Mouse (Mus musculus): Measurements from ENCODE around the gene Galm. TPM values are rescaled to one million over a fixed set of nuclear protein-coding genes. Genes with fewer than 3 reads are reported as not detected.

Galm gene
- polyA plus RNA-seq, 1 experiment from 2014 or later, result 20.0 TPM

DNA sequence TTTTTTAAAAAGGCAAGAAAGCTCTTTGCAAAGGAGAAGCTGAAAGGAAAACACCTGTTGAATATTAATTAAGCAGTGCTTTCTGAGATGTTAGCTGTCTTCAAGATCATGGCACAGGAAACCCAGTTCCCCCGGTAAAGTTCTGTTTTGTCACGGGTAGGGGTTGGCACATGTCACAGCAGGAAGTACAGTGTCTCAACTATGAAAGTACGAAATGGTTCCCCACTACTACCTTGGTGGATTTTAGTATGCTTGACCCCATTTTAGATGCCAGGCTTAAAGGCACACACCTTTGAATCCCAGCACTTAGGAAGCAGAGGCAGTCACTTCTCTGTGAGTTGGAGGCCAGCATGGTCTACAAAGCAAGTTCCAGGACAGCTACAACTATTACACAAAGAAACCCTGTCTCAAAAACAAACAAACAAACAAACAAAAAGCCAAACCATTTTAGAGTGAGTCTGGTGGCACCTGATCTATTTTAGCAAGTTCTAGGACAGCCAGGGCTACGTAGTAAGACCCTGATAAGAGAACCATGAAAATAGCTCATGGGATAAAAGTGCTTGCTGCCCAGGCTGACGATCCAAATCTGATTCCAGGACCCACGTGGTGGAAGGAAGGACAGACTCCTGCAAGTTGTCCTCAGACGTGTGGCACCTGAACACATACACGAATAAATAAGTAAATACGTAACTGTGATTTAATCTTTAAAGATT is 3.6 kb downstream of the Galm start:
- Histone ChIP-seq H3K27me3 (no peaks in the 10 kb centered on the region), H3K4me1 (peaks cover 33% of the 10 kb centered on the region), H3K4me3 (no peak overlapping the region), H3K36me3 (no peaks in the 10 kb centered on the region), H3K4me2 (no peak overlapping the region), H3K27ac (no peak overlapping the region), H3K9ac (no peak overlapping the region), H3K9me3 (no peaks in the 10 kb centered on the region)
- 74% methylated on average over 9 of the region's 9 CpGs for WGBS
- no peak for ATAC-seq (ENCODE audit: insufficient number of reproducible peaks, insufficient read depth, low FRiP score, low TSS enrichment, low read depth)

DNA sequence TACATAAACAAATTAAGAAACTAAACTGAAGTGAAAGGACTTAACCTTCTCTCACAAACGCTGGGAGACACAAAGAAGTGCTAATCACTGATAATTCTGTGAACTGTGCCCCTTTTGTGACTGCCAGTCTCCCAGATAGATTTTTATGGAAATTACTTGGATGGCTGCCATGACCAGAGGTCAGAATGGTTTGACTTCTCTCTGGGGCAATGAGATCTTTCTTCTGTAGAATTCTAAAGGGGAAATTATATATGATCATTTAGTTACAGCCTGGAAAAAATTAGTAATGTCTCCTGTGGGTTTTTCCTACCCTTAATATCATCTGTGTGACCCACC is 4.1 kb downstream of the Galm start:
- no peaks in the 10 kb centered on the region for H3K36me3 ChIP-seq

DNA sequence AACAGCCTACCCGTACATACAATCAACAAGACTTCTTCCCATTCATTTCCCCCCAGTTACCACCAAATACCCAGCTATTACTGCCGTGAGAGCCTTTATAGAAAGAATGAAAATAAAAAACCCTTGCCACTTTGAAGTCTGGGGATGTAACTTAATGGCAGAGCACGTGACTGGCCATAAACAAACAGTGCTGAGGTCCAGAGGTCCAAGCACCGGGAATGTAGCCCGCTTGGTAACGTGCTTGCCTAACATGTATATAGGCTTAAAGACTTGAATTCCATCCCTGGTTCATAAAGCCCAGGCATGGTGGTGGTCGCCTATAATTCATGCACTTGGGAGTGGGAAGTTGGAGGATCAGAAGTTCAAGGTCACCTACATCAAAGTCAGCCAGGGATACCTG is 4.6 kb downstream of the Galm start:
- H3K4me1 ChIP-seq, result peaks cover 24% of the 10 kb centered on the region
- no peaks in the 10 kb centered on the region for H3K9me3 ChIP-seq
- WGBS, result 67% methylated on average over 7 of the region's 7 CpGs
- H3K4me3 ChIP-seq, result no peak overlapping the region
- H3K27me3 ChIP-seq, result no peaks in the 10 kb centered on the region
- no peaks in the 10 kb centered on the region for H3K36me3 ChIP-seq
- H3K9ac ChIP-seq, result no peak overlapping the region
- no peak overlapping the region for H3K4me2 ChIP-seq
- no peak overlapping the region for H3K27ac ChIP-seq
- no peak for ATAC-seq (ENCODE audit: insufficient number of reproducible peaks, insufficient read depth, low FRiP score, low TSS enrichment, low read depth)

More for the DNA sequence above, 4.1 kb downstream of the Galm start:
- no peak for ATAC-seq (ENCODE audit: insufficient number of reproducible peaks, insufficient read depth, low FRiP score, low TSS enrichment, low read depth)
- Histone ChIP-seq H3K4me1 (peaks cover 29% of the 10 kb centered on the region), H3K9ac (no peak overlapping the region), H3K9me3 (no peaks in the 10 kb centered on the region), H3K4me3 (no peak overlapping the region), H3K27me3 (no peaks in the 10 kb centered on the region), H3K27ac (no peak overlapping the region), H3K4me2 (no peak overlapping the region)
- WGBS, result 42% methylated on average over 1 of the region's 1 CpGs

DNA sequence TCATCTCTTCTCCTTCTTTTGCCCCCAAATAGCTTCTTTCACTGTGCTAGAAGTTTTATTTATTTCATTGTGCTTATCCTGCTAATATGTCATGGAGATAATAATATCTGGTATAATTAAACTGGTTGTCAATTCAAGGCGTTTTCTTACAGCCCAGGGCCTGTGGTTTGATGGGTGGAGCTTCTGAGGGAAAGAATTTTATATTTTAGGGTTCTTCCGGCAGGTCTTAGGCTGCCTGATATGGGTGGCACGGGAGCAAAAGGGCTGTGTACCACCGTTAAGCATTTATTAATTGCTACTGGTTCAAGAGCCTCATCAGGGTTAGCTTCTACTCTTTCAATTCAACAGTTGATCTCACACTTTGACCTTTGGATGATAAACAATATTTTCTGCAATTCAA is 5.2 kb downstream of the Galm start:
- no peak overlapping the region for H3K9ac ChIP-seq
- H3K4me2 ChIP-seq, result no peak overlapping the region
- no peaks in the 10 kb centered on the region for H3K27me3 ChIP-seq
- peaks cover 23% of the 10 kb centered on the region for H3K4me1 ChIP-seq
- no peak for ATAC-seq (ENCODE audit: insufficient number of reproducible peaks, insufficient read depth, low FRiP score, low TSS enrichment, low read depth)
- H3K9me3 ChIP-seq, result no peaks in the 10 kb centered on the region
- H3K36me3 ChIP-seq, result no peaks in the 10 kb centered on the region
- H3K4me3 ChIP-seq, result no peak overlapping the region
- H3K27ac ChIP-seq, result no peak overlapping the region
- 64% methylated on average over 4 of the region's 4 CpGs for WGBS

DNA sequence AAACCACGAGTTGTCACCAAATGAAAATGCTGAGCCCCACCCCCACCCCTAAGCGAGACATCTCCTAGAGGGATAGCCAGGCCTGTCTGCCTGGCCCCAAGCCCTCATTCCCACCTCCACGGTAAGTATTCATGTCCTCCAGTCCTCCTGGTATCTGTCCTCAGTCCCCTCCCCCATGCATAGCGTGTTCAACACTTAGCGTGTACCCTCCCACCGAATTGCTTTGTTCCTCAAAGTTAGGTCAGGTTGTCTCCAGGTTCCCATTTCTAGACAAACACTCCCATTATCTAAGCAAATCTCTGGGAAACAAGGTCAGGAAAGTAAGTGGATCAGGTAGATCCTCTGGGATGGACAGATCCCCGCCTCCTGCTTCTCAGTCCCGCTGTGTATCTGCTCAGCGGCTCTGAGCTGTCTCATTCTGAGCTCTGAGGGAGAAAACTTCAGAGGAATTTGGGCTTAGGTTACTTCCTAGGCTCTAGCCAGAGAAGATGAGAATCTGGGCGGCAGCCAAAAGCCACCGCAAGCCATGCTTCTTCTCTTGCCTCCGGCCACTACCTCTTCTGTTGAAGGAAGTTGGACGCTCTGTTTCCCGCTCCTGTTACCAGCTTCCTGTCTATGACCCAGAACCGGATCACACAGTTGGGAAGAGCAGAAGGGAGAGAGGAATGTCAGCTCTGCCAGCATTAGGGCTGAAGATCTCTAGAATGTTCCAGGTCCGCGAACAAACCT is 11.3 kb downstream of the Galm start:
- Histone ChIP-seq H3K9me3 (no peaks in the 10 kb centered on the region), H3K27ac (no peak overlapping the region), H3K27me3 (no peaks in the 10 kb centered on the region), H3K36me3 (no peaks in the 10 kb centered on the region), H3K9ac (no peak overlapping the region), H3K4me1 (peaks cover 6% of the 10 kb centered on the region; the same call in 1 of the 2 replicates), H3K4me3 (no peak overlapping the region), H3K4me2 (no peak overlapping the region)
- 71% methylated on average over 17 of the region's 17 CpGs for WGBS
- ATAC-seq (ENCODE audit: insufficient number of reproducible peaks, insufficient read depth, low FRiP score, low TSS enrichment, low read depth), result no peak

DNA sequence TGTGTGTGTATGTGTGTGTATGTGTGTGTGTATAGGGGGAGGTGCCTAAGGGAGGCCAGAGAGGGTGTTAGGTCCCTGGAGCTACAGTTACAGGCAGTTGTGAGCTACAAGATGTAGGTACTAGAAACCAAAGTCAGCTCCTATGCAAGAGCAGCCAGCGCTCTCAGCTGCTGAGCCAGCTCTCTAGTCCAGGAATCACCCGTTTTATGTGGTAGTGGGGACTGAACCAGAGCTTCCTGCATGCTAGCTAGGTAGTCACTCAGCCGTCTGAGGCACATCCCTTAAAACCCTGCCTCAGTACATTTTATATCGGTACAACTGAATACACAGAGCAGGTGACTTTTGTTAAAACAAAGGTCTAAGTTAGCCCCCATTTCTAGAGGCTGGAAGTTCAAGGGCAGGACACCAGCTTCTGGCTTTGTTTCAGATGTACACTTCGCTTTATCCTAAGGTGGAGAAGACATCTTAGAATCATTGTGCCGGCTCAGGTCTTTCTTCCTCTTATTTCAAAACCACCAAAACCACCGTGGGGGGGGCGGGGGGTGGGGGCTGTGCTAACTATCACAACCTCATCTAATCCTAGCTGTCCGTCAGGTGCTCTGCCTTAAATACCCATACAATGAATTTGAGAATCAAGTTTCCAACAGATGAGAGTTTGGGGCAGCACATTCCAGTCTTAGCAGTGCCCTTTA is 12.6 kb downstream of the Galm start:
- Histone ChIP-seq H3K4me1 (peaks cover 6% of the 10 kb centered on the region; the same call in 1 of the 2 replicates), H3K27me3 (no peaks in the 10 kb centered on the region), H3K9ac (no peak overlapping the region), H3K9me3 (no peaks in the 10 kb centered on the region), H3K4me2 (no peak overlapping the region), H3K4me3 (no peak overlapping the region), H3K27ac (no peak overlapping the region), H3K36me3 (no peaks in the 10 kb centered on the region)
- 70% methylated on average over 9 of the region's 9 CpGs for WGBS
- ATAC-seq (ENCODE audit: insufficient number of reproducible peaks, insufficient read depth, low FRiP score, low TSS enrichment, low read depth), result no peak

DNA sequence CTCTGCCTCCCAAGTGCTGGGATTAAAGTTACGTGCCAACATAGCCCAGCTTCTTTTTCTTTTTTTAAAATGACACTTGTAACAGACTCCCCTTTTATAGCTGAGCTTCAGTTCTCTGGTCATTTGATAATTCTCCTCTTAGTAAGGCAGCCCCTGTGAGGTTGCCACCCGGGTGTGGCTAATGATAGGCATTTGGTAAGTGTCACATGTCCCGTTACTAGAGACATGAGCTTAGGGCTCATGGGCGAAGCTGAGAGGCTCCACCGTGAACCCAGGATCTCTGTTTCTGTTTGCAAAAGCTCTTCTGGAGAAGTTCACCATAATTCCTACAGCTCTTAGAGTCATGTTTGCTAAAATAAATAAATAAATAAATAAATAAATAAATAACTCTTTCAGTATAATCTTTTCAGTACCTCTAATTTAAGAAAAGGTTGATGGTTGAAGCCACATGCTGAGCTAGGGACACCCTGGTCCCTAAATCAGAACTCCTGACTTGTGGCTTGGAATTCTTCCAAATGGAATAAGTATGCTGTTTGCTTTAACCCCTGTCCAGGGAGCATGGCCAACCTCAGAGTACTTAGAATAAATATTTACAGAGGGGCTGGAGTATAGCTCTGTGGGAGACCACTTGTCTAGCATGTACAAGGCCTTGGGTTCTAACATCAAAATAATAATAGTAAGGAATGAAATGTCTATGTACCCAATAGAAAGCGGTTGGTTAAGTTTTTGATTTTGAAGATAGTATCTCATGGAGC is 16.4 kb downstream of the Galm start:
- Histone ChIP-seq H3K9ac (no peak overlapping the region), H3K27ac (no peak overlapping the region), H3K36me3 (no peaks in the 10 kb centered on the region), H3K4me2 (no peak overlapping the region), H3K9me3 (no peaks in the 10 kb centered on the region), H3K4me1 (peaks cover 8% of the 10 kb centered on the region), H3K4me3 (no peak overlapping the region), H3K27me3 (no peaks in the 10 kb centered on the region)
- 84% methylated on average over 6 of the region's 6 CpGs for whole genome bisulfite sequencing
- no peak for ATAC-seq (ENCODE audit: insufficient number of reproducible peaks, insufficient read depth, low FRiP score, low TSS enrichment, low read depth)

DNA sequence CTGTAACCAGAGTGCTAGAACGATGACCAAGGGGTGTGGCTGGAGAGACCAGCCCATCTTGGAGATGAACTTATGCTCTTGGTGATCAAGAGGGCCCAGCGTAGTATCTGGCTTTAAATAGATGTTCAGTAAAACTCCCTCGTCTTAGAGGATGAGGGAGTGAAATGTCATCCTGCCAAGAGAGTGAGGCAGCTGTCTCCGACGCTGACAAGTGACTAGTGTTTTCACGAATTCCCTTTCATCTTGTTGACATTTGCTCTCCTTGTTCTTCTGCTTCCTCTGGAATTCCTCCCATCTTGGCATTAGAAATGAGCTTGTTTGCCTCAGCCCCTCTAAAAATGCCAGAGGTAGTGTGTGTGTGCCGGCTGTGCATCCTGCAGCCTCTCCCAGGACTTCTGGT is 17.9 kb downstream of the Galm start:
- H3K4me1 ChIP-seq, result peaks cover 5% of the 10 kb centered on the region
- no peaks in the 10 kb centered on the region for H3K27me3 ChIP-seq
- H3K9me3 ChIP-seq, result no peaks in the 10 kb centered on the region
- no peak overlapping the region for H3K27ac ChIP-seq
- 54% methylated on average over 7 of the region's 7 CpGs for WGBS
- H3K36me3 ChIP-seq, result no peaks in the 10 kb centered on the region
- ATAC-seq (ENCODE audit: insufficient number of reproducible peaks, insufficient read depth, low FRiP score, low TSS enrichment, low read depth), result no peak
- no peak overlapping the region for H3K9ac ChIP-seq
- no peak overlapping the region for H3K4me2 ChIP-seq
- H3K4me3 ChIP-seq, result no peak overlapping the region

DNA sequence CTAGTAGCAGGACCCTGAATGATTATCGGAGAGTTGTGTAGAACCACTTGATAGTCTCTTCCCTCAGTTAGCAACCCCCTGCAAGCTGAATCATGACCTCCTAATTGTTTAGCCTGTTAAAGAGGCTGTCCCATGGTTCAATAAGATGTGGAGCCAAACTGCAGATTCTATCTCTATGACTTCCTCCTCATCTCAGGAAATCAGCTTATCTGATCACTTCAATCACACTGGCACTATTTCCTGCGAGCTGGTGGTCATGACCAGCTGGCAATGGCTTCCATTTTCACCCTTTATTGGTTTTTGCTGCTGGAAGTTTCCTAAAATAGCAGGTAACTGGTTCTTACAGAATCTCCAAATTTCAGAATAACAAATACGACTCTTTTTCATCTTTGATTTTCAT is 18.5 kb downstream of the Galm start:
- Histone ChIP-seq H3K4me3 (no peak overlapping the region), H3K36me3 (no peaks in the 10 kb centered on the region), H3K4me2 (no peak overlapping the region), H3K9me3 (no peaks in the 10 kb centered on the region), H3K27me3 (no peaks in the 10 kb centered on the region), H3K27ac (no peak overlapping the region), H3K4me1 (peaks cover 5% of the 10 kb centered on the region), H3K9ac (no peak overlapping the region)
- 73% methylated on average over 3 of the region's 3 CpGs for WGBS
- no peak for ATAC-seq (ENCODE audit: insufficient number of reproducible peaks, insufficient read depth, low FRiP score, low TSS enrichment, low read depth)

DNA sequence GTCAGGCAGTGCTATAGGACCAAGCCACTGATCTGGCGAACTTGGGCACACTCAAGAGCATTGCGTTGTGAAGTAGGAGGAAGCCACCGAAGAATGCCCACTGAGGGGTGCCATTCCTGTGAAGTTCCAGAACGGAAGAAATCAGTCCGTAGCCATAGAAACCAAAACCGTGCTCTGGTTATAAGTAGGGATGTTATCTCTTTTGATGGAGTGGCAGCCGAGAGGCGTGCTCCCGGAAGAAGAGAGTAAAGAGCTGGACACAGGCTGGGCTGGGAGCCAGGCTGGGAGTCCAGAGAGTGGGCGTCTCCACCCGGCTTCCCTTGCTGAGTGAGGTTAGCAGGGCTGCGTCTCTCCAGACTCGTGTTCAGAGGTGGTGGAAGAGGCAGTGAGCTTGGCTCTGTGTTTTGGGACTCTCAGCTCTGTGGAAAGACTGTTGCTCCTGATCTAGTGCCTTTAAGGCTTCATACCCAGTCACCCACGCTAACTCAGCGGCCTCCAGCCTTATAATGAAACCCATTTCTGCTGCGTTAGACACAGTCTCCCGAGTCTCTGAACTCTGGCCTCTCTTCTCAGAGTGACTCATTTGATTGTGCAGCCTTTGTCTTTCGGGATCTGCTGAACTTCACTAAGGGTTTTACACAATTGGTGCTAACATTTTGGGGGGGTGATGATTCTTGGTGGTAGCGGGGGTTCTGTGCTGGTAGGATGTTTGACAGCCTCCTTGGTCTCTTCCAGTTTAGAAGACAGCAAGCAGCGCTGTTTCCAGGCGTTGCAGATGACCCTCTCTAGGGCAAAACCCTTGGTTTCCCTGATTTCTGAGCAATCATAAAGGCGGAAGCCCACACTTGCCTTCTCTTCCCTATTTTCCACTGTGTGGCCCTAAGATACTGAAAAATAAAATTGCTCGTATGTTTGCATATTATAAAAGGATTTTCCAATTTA is 21.1 kb downstream of the Galm start:
- Histone ChIP-seq H3K36me3 (no peaks in the 10 kb centered on the region), H3K4me2 (no peak overlapping the region; the same call in 1 of the 2 replicates), H3K4me1 (peaks cover 5% of the 10 kb centered on the region), H3K9ac (no peak overlapping the region), H3K27me3 (no peaks in the 10 kb centered on the region), H3K9me3 (no peaks in the 10 kb centered on the region), H3K4me3 (no peak overlapping the region), H3K27ac (no peak overlapping the region)
- WGBS, result 64% methylated on average over 23 of the region's 23 CpGs
- ATAC-seq (ENCODE audit: insufficient number of reproducible peaks, insufficient read depth, low FRiP score, low TSS enrichment, low read depth), result no peak

DNA sequence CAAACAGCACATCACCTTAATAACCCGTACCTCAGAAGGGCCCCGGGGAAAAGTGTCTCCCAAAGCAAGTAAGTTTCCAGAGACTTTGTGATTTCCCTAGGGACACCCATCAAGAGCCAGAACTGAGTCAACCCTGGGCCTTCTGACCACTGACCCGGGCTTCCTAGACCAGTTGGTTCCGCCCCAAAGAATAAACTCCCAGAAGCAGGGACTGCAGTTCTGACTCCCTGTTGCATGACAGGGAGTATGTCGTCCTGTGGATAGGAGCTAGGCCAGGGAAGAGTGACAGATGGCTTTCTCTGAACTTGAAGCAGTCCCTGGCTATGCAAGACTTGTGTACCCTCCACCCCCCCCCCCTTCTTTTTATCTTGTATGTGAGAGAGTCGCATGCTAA is 21.7 kb downstream of the Galm start:
- no peaks in the 10 kb centered on the region for H3K27me3 ChIP-seq
- no peaks in the 10 kb centered on the region for H3K9me3 ChIP-seq
- H3K36me3 ChIP-seq, result no peaks in the 10 kb centered on the region
- no peak overlapping the region for H3K4me2 ChIP-seq
- no peak overlapping the region for H3K27ac ChIP-seq
- H3K4me1 ChIP-seq, result peaks cover 5% of the 10 kb centered on the region
- WGBS, result 85% methylated on average over 6 of the region's 6 CpGs
- H3K4me3 ChIP-seq, result no peak overlapping the region
- H3K9ac ChIP-seq, result no peak overlapping the region
- ATAC-seq (ENCODE audit: insufficient number of reproducible peaks, insufficient read depth, low FRiP score, low TSS enrichment, low read depth), result no peak

Data from embryonic facial prominence, embryonic 13.5 days (tissue).